Mouse (Mus musculus) hindbrain, embryonic 11.5 days (tissue): ENCODE measurements around the gene Lrr1. TPM values are rescaled to one million over a fixed set of nuclear protein-coding genes. Genes with fewer than 3 reads are reported as not detected.

ENCODE experiments used
- ATAC-seq: fragments of 200-750 bp; cut with Nextera tagmentation; 2 replicates; pipeline ENCODE4 v1.8.0; 2017; ENCODE audit warnings: mild to moderate bottlenecking, moderate TSS enrichment, moderate library complexity; ENCODE audit not compliant: low FRiP score
- DNase-seq: peaks from one replicate; pipeline ENCODE4 v3.0.0-alpha.2; 2015; ENCODE audit warnings: low spot score
- H3K27ac ChIP-seq: fragments of 300-500 bp; sonication (generic); 2 replicates; pipeline ENCODE4 v1.5.1; 2014; ENCODE audit warnings: mild to moderate bottlenecking, low read depth, low read length
- H3K27me3 ChIP-seq: fragments of 300-500 bp; sonication (generic); 2 replicates; pipeline ENCODE4 v1.6.1; 2014; ENCODE audit warnings: mild to moderate bottlenecking, low read length, moderate library complexity, mixed read lengths; ENCODE audit not compliant: control insufficient read depth, insufficient read depth
- H3K36me3 ChIP-seq: fragments of 300-500 bp; sonication (generic); 2 replicates; pipeline ENCODE4 v1.6.1; 2014; ENCODE audit warnings: mild to moderate bottlenecking, low read length, moderate library complexity, mixed read lengths; ENCODE audit not compliant: control insufficient read depth, insufficient read depth
- H3K4me1 ChIP-seq: fragments of 300-500 bp; sonication (generic); replicated peaks from 2 replicates; pipeline ENCODE4 v1.6.1; 2014; ENCODE audit warnings: low read length, mixed read lengths; ENCODE audit not compliant: control insufficient read depth, insufficient read depth
- H3K4me2 ChIP-seq: fragments of 300-500 bp; sonication (generic); replicated peaks from 2 replicates; pipeline ENCODE4 v1.6.1; 2014; ENCODE audit warnings: mild to moderate bottlenecking, low read depth, low read length
- H3K4me3 ChIP-seq: fragments of 300-500 bp; sonication (generic); 2 replicates; pipeline ENCODE4 v1.5.1; 2014; ENCODE audit warnings: low read depth, low read length
- H3K9ac ChIP-seq: fragments of 300-500 bp; sonication (generic); 2 replicates; pipeline ENCODE4 v1.6.1; 2014; ENCODE audit warnings: low read depth, low read length
- H3K9me3 ChIP-seq: fragments of 300-500 bp; sonication (generic); 2 replicates; pipeline ENCODE4 v1.6.1; 2016; ENCODE audit warnings: low read length; ENCODE audit not compliant: control insufficient read depth
- WGBS: fragments of 180-500 bp; shearing (Covaris S2); extraction: QIAGEN DNeasy Blood & Tissue Kit; methylation state at CpG from one replicate; pipeline ENCODE4 v1.1.7; 2014; 5-methylcytosine and 5-hydroxymethylcytosine counted together
- polyA plus RNA-seq: library from polyadenylated mRNA; unstranded; fragments of >200 nt; fragmentation: Nextera tagmentation; extraction: Ambion mirVana; gene quantifications from 2 replicates; pipeline ENCODE4 v1.2.1, GENCODE M21; 2014

Gene Lrr1
- polyA plus RNA-seq, 1 experiment from 2014 or later = 23.6 TPM

GRCm38 (mm10) chr12:69131981-69132380 lies 36.6 kb upstream of the Lrr1 start:
- 8% methylated on average over 10 of the region's 10 CpGs for WGBS
- H3K9me3 ChIP-seq = no peaks in the 10 kb centered on the region
- no peak overlapping the region for H3K4me3 ChIP-seq
- no peak overlapping the region for H3K27ac ChIP-seq
- H3K9ac ChIP-seq = no peak overlapping the region
- ATAC-seq (no peak), DNase-seq (peak; percentile 65)
- H3K27me3 ChIP-seq = no peaks in the 10 kb centered on the region
- no peak overlapping the region for H3K4me2 ChIP-seq
- H3K36me3 ChIP-seq = no peaks in the 10 kb centered on the region
- H3K4me1 ChIP-seq = no peaks in the 10 kb centered on the region

- Histone ChIP-seq H3K27ac (no peak overlapping the region), H3K36me3 (no peaks in the 10 kb centered on the region), H3K27me3 (no peaks in the 10 kb centered on the region), H3K4me3 (no peak overlapping the region), H3K4me2 (no peak overlapping the region), H3K9ac (no peak overlapping the region), H3K4me1 (no peaks in the 10 kb centered on the region), H3K9me3 (no peaks in the 10 kb centered on the region)
- 94% methylated on average over 3 of the region's 3 CpGs for WGBS
- DNase-seq (no peak), ATAC-seq (no peak)
These were observed 29.4 kb upstream of the Lrr1 start for GRCm38 (mm10) chr12:69139201-69139600.

GRCm38 (mm10) chr12:69139841-69140240 lies 28.8 kb upstream of the Lrr1 start:
- ATAC-seq = no peak
- 87% methylated on average over 7 of the region's 7 CpGs for WGBS

GRCm38 (mm10) chr12:69143460-69143859 lies 25.2 kb upstream of the Lrr1 start:
- DNase-seq = no peak
- no peak for ATAC-seq
- Histone ChIP-seq H3K9me3 (no peaks in the 10 kb centered on the region), H3K4me2 (no peak overlapping the region), H3K4me3 (no peak overlapping the region), H3K27ac (no peak overlapping the region), H3K4me1 (no peaks in the 10 kb centered on the region), H3K27me3 (no peaks in the 10 kb centered on the region), H3K36me3 (no peaks in the 10 kb centered on the region), H3K9ac (no peak overlapping the region)
- 76% methylated on average over 6 of the region's 6 CpGs for WGBS

More at GRCm38 (mm10) chr12:69139841-69140240, 28.8 kb upstream of the Lrr1 start:
- Histone ChIP-seq H3K27ac (no peak overlapping the region), H3K36me3 (no peaks in the 10 kb centered on the region), H3K4me3 (no peak overlapping the region), H3K27me3 (no peaks in the 10 kb centered on the region), H3K4me2 (no peak overlapping the region), H3K4me1 (no peaks in the 10 kb centered on the region), H3K9me3 (no peaks in the 10 kb centered on the region), H3K9ac (no peak overlapping the region)
- no peak for DNase-seq

GRCm38 (mm10) chr12:69147166-69147735 lies 21.4 kb upstream of the Lrr1 start:
- Histone ChIP-seq H3K36me3 (no peaks in the 10 kb centered on the region), H3K9me3 (no peaks in the 10 kb centered on the region), H3K27ac (no peak overlapping the region), H3K4me1 (no peaks in the 10 kb centered on the region), H3K27me3 (no peaks in the 10 kb centered on the region), H3K9ac (no peak overlapping the region), H3K4me2 (no peak overlapping the region), H3K4me3 (no peak overlapping the region)
- ATAC-seq (no peak), DNase-seq (no peak)
- WGBS = 93% methylated on average over 5 of the region's 5 CpGs

- no peaks in the 10 kb centered on the region for H3K27me3 ChIP-seq
- H3K4me3 ChIP-seq = no peak overlapping the region
- no peak overlapping the region for H3K4me2 ChIP-seq
- WGBS = 86% methylated on average over 13 of the region's 13 CpGs
- no peaks in the 10 kb centered on the region for H3K36me3 ChIP-seq
- DNase-seq = no peak
- no peaks in the 10 kb centered on the region for H3K4me1 ChIP-seq
- ATAC-seq = no peak
- no peaks in the 10 kb centered on the region for H3K9me3 ChIP-seq
- H3K27ac ChIP-seq = no peak overlapping the region
- no peak overlapping the region for H3K9ac ChIP-seq
These were observed 18.6 kb upstream of the Lrr1 start for GRCm38 (mm10) chr12:69150049-69150448.

- Histone ChIP-seq H3K9me3 (no peaks in the 10 kb centered on the region), H3K9ac (no peak overlapping the region), H3K27me3 (no peaks in the 10 kb centered on the region), H3K4me3 (no peak overlapping the region), H3K36me3 (peaks cover 7% of the 10 kb centered on the region), H3K4me2 (no peak overlapping the region), H3K27ac (no peak overlapping the region), H3K4me1 (no peaks in the 10 kb centered on the region)
- WGBS = 83% methylated on average over 2 of the region's 2 CpGs
- DNase-seq (no peak), ATAC-seq (no peak)
These were observed 12.7 kb upstream of the Lrr1 start for GRCm38 (mm10) chr12:69155923-69156322.

- H3K4me2 ChIP-seq = no peak overlapping the region
- H3K9ac ChIP-seq = no peak overlapping the region
- WGBS = 86% methylated on average over 4 of the region's 4 CpGs
- no peaks in the 10 kb centered on the region for H3K4me1 ChIP-seq
- H3K36me3 ChIP-seq = peaks cover 7% of the 10 kb centered on the region
- ATAC-seq (no peak), DNase-seq (no peak)
- H3K27ac ChIP-seq = no peak overlapping the region
- H3K27me3 ChIP-seq = no peaks in the 10 kb centered on the region
- no peak overlapping the region for H3K4me3 ChIP-seq
- H3K9me3 ChIP-seq = no peaks in the 10 kb centered on the region
These were observed 12.2 kb upstream of the Lrr1 start for GRCm38 (mm10) chr12:69156436-69156835.

GRCm38 (mm10) chr12:69157107-69157506 lies 11.5 kb upstream of the Lrr1 start:
- DNase-seq (no peak), ATAC-seq (no peak)
- H3K27ac ChIP-seq = no peak overlapping the region
- 95% methylated on average over 2 of the region's 2 CpGs for WGBS
- H3K4me2 ChIP-seq = no peak overlapping the region
- no peaks in the 10 kb centered on the region for H3K27me3 ChIP-seq
- no peaks in the 10 kb centered on the region for H3K9me3 ChIP-seq
- H3K36me3 ChIP-seq = peaks cover 7% of the 10 kb centered on the region
- no peak overlapping the region for H3K4me3 ChIP-seq
- no peak overlapping the region for H3K9ac ChIP-seq
- H3K4me1 ChIP-seq = no peaks in the 10 kb centered on the region
